Mouse (Mus musculus): ENCODE results near the gene Sept9. TPM values are rescaled to one million over a fixed set of nuclear protein-coding genes. Genes with fewer than 3 reads are reported as not detected.

Gene Sept9
- polyA plus RNA-seq, 1 experiment from 2014 or later, result 186 TPM

- 64% methylated on average over 6 of the region's 6 CpGs for WGBS
- peaks cover 28% of the 10 kb centered on the region for H3K36me3 ChIP-seq
- no peak overlapping the region for H3K4me3 ChIP-seq
- H3K9me3 ChIP-seq (replicated peaks), result no peaks in the 10 kb centered on the region
- H3K4me1 ChIP-seq, result peaks cover 78% of the 10 kb centered on the region
- peak overlapping the region; percentile 75 for H3K27ac ChIP-seq (replicated peaks)
- DNase-seq (ENCODE audit: low spot score), result no peak
- no peaks in the 10 kb centered on the region for H3K27me3 ChIP-seq (ENCODE audit: low read depth, poor library complexity, severe bottlenecking)
These were observed 84.5 kb downstream of the Sept9 start for GRCm38 (mm10) chr11:117283889-117284450.

DNA sequence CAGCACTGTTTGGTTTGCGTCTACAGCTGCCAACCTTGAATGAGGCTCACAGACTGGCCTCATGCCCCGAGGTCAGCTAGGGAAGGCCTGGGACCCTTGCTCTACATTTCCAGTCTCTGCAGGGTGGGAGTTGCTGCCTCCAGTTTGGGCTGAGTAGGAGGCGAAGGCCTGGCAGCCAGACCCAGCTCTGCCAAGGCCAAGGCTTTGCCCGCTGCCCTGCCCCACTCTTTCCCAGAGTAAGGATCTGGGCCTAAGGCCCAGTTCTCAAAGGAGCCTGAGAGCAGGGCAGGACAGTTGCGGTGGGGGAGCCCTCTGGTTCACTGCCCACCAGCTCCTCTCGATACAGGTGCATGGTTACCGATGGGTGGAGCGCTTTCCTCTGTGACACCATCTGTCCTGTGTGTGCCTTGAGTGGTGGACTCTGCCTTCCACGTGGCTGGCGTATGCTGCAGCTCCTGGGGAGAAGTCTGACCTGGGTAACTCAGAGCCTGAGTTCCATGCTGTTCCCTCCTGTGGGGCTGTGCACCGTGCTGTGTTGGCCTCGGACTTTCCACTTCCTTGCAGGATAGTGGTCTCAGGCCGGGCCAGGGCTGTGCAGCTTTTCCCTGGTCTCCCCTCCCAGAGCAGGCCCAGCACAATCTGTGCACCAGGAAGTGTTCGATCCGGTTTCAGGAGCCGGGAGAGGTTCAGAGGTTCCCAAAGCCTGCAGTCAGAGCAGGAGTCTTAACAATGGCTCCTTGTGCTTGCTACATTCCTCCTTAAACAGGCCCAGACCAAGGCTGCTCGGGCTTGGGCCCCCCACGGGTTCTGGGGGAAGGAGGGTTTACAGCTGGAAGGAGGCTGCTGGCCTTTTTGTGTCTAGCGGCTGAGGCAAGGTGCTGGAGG, 85.5 kb downstream of the Sept9 start:
- Histone ChIP-seq H3K36me3 (peaks cover 38% of the 10 kb centered on the region), H3K9me3 (replicated peaks) (no peaks in the 10 kb centered on the region), H3K4me3 (no peak overlapping the region), H3K27ac (replicated peaks) (peak overlapping the region; percentile 75), H3K4me1 (peaks cover 68% of the 10 kb centered on the region), H3K27me3 (ENCODE audit: low read depth, poor library complexity, severe bottlenecking) (no peaks in the 10 kb centered on the region)
- peak; percentile 51 for DNase-seq (ENCODE audit: low spot score)
- WGBS, result 36% methylated on average over 19 of the region's 19 CpGs

DNA sequence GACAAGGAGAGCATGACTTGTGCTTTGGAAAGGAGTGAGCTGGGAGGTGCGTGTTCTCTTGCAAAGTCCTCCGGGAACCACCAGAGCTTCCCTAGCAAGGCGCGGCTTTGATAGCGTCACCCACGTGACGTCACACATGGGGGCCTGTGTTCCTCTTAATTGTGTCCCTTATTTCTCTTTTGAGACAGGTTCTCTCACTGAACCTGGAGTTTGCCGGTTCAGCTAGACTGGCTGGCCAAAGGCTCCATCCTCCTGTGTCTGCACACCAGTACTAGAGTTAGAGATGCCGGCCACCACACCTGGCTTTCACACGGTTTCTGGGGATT, 86.1 kb downstream of the Sept9 start:
- 61% methylated on average over 10 of the region's 10 CpGs for WGBS
- Histone ChIP-seq H3K36me3 (peaks cover 44% of the 10 kb centered on the region), H3K4me1 (peaks cover 62% of the 10 kb centered on the region), H3K27me3 (ENCODE audit: low read depth, poor library complexity, severe bottlenecking) (no peaks in the 10 kb centered on the region), H3K9me3 (replicated peaks) (no peaks in the 10 kb centered on the region), H3K27ac (replicated peaks) (peak overlapping the region; percentile 75), H3K4me3 (no peak overlapping the region)
- DNase-seq (ENCODE audit: low spot score), result no peak

- WGBS, result 92% methylated on average over 3 of the region's 3 CpGs
- Histone ChIP-seq H3K9me3 (replicated peaks) (no peaks in the 10 kb centered on the region), H3K36me3 (peaks cover 64% of the 10 kb centered on the region), H3K4me1 (peaks cover 40% of the 10 kb centered on the region), H3K27ac (replicated peaks) (no peak overlapping the region), H3K27me3 (ENCODE audit: low read depth, poor library complexity, severe bottlenecking) (no peaks in the 10 kb centered on the region), H3K4me3 (no peak overlapping the region)
- DNase-seq (ENCODE audit: low spot score), result no peak
These were observed 88.3 kb downstream of the Sept9 start for GRCm38 (mm10) chr11:117287792-117288191.

DNA sequence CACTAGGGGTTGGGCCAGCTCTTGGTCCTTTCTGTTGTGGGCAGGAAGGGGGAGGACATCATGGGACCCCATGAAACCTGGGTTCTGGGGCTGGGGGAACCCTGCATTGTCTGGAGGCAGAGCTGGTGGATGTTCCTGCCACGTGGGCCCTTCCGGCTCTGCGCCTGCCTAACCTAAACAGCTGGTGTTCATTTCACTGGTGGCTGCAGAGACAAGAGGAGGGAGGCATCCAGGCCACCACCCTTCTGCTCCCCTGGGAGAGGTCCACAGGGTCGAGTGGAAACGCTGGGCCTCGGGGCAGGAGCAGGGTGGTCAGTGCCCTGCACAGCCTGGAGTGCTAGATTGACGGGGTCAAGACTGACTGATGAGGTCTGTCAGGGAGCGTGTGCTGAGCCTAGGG, 89.3 kb downstream of the Sept9 start:
- Histone ChIP-seq H3K4me3 (no peak overlapping the region), H3K9me3 (replicated peaks) (no peaks in the 10 kb centered on the region), H3K27ac (replicated peaks) (no peak overlapping the region; the same call in 1 of the 2 replicates), H3K36me3 (peaks cover 67% of the 10 kb centered on the region), H3K4me1 (peaks cover 30% of the 10 kb centered on the region), H3K27me3 (ENCODE audit: low read depth, poor library complexity, severe bottlenecking) (no peaks in the 10 kb centered on the region)
- DNase-seq (ENCODE audit: low spot score), result no peak
- WGBS, result 76% methylated on average over 8 of the region's 8 CpGs

DNA sequence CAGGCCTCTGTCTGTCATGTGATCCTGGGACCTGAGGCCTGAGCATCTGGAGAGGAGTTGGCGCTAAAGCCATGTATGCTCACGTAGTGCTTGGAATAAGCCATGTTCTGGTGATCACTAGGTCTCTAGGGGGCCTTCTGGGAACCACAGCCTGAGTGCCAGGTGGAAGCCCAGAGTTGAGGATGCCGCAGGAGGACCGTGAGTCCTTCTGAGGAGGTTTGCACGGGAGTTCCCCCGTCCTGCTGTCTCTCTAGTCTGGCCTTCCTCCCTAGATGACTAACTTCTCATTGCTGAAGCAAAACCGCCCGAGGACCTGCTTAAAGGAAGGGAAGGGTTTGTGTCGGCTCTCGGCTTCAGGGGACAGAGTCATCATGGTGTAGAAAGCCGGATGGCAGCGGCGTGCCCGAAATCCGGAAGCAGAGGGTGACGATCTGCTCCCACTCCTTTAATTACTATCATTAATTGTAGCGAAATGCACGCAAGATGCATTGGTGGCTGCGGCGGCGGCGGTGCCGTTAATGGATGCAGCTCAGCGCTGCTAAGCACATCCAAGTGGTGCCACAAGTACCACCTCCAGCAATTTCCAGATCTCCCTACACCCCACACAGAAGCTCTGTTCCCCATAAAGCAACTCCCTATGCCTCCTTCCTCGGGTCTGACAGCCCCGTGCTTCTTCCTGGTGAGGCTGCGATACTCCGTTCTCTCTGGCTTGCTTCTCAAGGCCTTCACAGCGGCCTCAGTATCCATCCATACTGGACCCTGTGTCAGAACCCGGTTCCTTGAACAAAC, 92.0 kb downstream of the Sept9 start:
- Histone ChIP-seq H3K4me3 (no peak overlapping the region), H3K4me1 (peaks cover 30% of the 10 kb centered on the region), H3K27ac (replicated peaks) (no peak overlapping the region), H3K27me3 (ENCODE audit: low read depth, poor library complexity, severe bottlenecking) (no peaks in the 10 kb centered on the region), H3K9me3 (replicated peaks) (no peaks in the 10 kb centered on the region), H3K36me3 (peaks cover 72% of the 10 kb centered on the region)
- 95% methylated on average over 30 of the region's 30 CpGs for WGBS
- no peak for DNase-seq (ENCODE audit: low spot score)

DNA sequence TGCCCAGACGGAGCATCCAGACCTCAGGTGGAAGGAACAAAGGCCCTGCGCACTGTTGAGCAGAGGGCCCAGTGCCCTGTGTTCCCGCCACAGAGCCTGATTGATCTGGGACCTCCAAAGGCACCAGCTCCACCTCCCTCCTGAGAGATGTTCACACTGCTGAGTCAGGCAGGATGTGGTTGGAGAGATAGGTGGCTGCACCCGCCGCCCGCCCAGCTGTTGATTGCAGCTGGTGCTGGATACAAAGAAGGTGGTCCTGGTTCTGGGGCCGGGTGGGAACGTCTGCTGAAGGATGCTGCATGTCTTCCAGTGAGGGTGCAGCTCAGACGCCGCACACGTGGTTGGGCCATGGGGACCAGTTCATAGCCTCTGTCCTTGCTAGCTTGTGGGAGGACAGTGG, 93.0 kb downstream of the Sept9 start:
- WGBS, result 91% methylated on average over 11 of the region's 11 CpGs
- DNase-seq (ENCODE audit: low spot score), result no peak
- peaks cover 75% of the 10 kb centered on the region for H3K36me3 ChIP-seq

GRCm38 (mm10) chr11:117295266-117295665, 95.8 kb downstream of the Sept9 start:
- H3K36me3 ChIP-seq, result peaks cover 77% of the 10 kb centered on the region
- no peak overlapping the region for H3K4me3 ChIP-seq
- H3K9me3 ChIP-seq (replicated peaks), result no peaks in the 10 kb centered on the region
- no peaks in the 10 kb centered on the region for H3K27me3 ChIP-seq (ENCODE audit: low read depth, poor library complexity, severe bottlenecking)
- H3K27ac ChIP-seq (replicated peaks), result peak overlapping the region; percentile 65; the same call in 1 of the 2 replicates
- H3K4me1 ChIP-seq, result peaks cover 32% of the 10 kb centered on the region
- no peak for DNase-seq (ENCODE audit: low spot score)
- 71% methylated on average over 7 of the region's 7 CpGs for WGBS

More for the DNA sequence above, 93.0 kb downstream of the Sept9 start:
- Histone ChIP-seq H3K4me3 (no peak overlapping the region), H3K9me3 (replicated peaks) (no peaks in the 10 kb centered on the region), H3K27ac (replicated peaks) (0 out of 2 replicates have a peak overlapping the region, but pooled peaks have one; percentile 6), H3K27me3 (ENCODE audit: low read depth, poor library complexity, severe bottlenecking) (no peaks in the 10 kb centered on the region), H3K4me1 (peaks cover 36% of the 10 kb centered on the region)

DNA sequence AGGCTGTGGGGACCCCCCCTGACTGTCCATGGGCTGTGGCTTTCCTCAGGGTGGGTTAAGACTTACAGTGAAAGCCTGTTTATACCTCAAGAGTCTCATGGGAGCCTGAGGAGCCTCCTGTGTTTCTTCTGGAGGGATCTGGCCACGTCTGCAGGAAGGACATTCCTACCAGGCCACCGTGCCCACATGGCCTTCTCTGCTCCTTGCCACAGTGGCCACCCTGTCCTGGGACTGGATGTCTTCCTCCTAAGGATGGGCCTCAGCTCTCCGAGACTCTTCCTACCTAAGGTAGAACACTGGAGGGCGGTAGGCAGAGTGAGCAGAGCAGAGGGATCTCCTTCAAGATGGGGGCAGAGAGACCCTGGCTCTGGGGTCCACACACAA, 96.6 kb downstream of the Sept9 start:
- WGBS, result 68% methylated on average over 4 of the region's 4 CpGs
- Histone ChIP-seq H3K36me3 (peaks cover 77% of the 10 kb centered on the region), H3K4me3 (no peak overlapping the region), H3K27ac (replicated peaks) (peak overlapping the region; percentile 65), H3K9me3 (replicated peaks) (no peaks in the 10 kb centered on the region), H3K27me3 (ENCODE audit: low read depth, poor library complexity, severe bottlenecking) (no peaks in the 10 kb centered on the region), H3K4me1 (peaks cover 32% of the 10 kb centered on the region)
- no peak for DNase-seq (ENCODE audit: low spot score)

- no peaks in the 10 kb centered on the region for H3K9me3 ChIP-seq (replicated peaks)
- peak overlapping the region; percentile 65 for H3K27ac ChIP-seq (replicated peaks)
- no peak overlapping the region for H3K4me3 ChIP-seq
- 74% methylated on average over 14 of the region's 14 CpGs for WGBS
- no peaks in the 10 kb centered on the region for H3K27me3 ChIP-seq (ENCODE audit: low read depth, poor library complexity, severe bottlenecking)
- peaks cover 72% of the 10 kb centered on the region for H3K36me3 ChIP-seq
- H3K4me1 ChIP-seq, result peaks cover 32% of the 10 kb centered on the region
- no peak for DNase-seq (ENCODE audit: low spot score)
These were observed 97.2 kb downstream of the Sept9 start for GRCm38 (mm10) chr11:117296500-117297189.

- Histone ChIP-seq H3K9me3 (replicated peaks) (no peaks in the 10 kb centered on the region), H3K27me3 (ENCODE audit: low read depth, poor library complexity, severe bottlenecking) (no peaks in the 10 kb centered on the region), H3K4me1 (peaks cover 32% of the 10 kb centered on the region), H3K27ac (replicated peaks) (peak overlapping the region; percentile 65; the same call in 1 of the 2 replicates), H3K36me3 (peaks cover 65% of the 10 kb centered on the region), H3K4me3 (no peak overlapping the region)
- DNase-seq (ENCODE audit: low spot score), result no peak
- WGBS, result 91% methylated on average over 3 of the region's 3 CpGs
These were observed 97.8 kb downstream of the Sept9 start for GRCm38 (mm10) chr11:117297190-117297829.

DNA sequence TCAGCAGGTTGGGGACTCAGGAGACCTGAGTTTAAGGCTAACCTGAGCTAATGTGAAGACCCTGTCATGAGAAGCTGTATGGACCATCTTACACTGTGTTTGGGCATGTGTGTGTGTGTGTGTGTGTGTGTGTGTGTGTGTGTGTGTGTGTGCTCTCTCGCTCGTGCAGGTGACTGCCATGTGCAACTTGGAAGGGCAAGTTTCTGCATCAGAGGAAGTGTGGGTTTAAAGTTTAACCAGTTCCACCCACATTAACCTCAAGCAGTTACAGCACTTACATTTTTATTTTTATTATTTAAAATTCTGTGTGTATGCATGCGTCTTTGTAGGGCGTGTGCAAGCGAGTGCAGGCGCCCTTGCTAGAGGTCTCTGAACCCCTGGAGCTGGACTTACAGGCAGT, 100.3 kb downstream of the Sept9 start:
- no peak overlapping the region for H3K4me3 ChIP-seq
- no peak for DNase-seq (ENCODE audit: low spot score)
- no peaks in the 10 kb centered on the region for H3K27me3 ChIP-seq (ENCODE audit: low read depth, poor library complexity, severe bottlenecking)
- H3K36me3 ChIP-seq, result peaks cover 62% of the 10 kb centered on the region
- peaks cover 23% of the 10 kb centered on the region for H3K4me1 ChIP-seq
- 98% methylated on average over 6 of the region's 6 CpGs for WGBS
- no peaks in the 10 kb centered on the region for H3K9me3 ChIP-seq (replicated peaks)
- no peak overlapping the region for H3K27ac ChIP-seq (replicated peaks)

Measured in midbrain, embryonic 10.5 days (tissue).